Mouse (Mus musculus): Measurements from ENCODE around the gene Mef2d.
A peak's percentile ranks its signal among the peaks of the same experiment; 100 is the strongest.

The Mef2d gene

GRCm38 (mm10) chr3:88178986-88179385 lies 36.8 kb downstream of the Mef2d start:
- no peak for DNase-seq (ENCODE audit: low read depth, low spot score)

GRCm38 (mm10) chr3:88181374-88181773 lies 39.2 kb downstream of the Mef2d start:
- no peak for DNase-seq (ENCODE audit: low read depth, low spot score)

- peak; percentile 40 for DNase-seq (ENCODE audit: low read depth, low spot score)
These were observed 44.3 kb downstream of the Mef2d start for GRCm38 (mm10) chr3:88186424-88186823.

- DNase-seq (ENCODE audit: low read depth, low spot score), result no peak
These were observed 49.0 kb downstream of the Mef2d start for GRCm38 (mm10) chr3:88191146-88191545.

- DNase-seq (ENCODE audit: low read depth, low spot score), result peak; percentile 73
These were observed 49.8 kb downstream of the Mef2d start for GRCm38 (mm10) chr3:88191820-88192616.

- no peak for DNase-seq (ENCODE audit: low read depth, low spot score)
These were observed 55.8 kb downstream of the Mef2d start for GRCm38 (mm10) chr3:88197741-88198504.

- DNase-seq (ENCODE audit: low read depth, low spot score), result no peak
These were observed 56.4 kb downstream of the Mef2d start for GRCm38 (mm10) chr3:88198505-88199020.

GRCm38 (mm10) chr3:88199541-88200110 lies 57.5 kb downstream of the Mef2d start:
- DNase-seq (ENCODE audit: low read depth, low spot score), result no peak

- peak; percentile 52 for DNase-seq (ENCODE audit: low read depth, low spot score)
These were observed 58.2 kb downstream of the Mef2d start for GRCm38 (mm10) chr3:88200161-88200971.

GRCm38 (mm10) chr3:88200972-88201330 lies 58.8 kb downstream of the Mef2d start:
- peak; percentile 42 for DNase-seq (ENCODE audit: low read depth, low spot score)

- no peak for DNase-seq (ENCODE audit: low read depth, low spot score)
These were observed 59.5 kb downstream of the Mef2d start for GRCm38 (mm10) chr3:88201640-88202039.

GRCm38 (mm10) chr3:88202986-88203385 lies 60.8 kb downstream of the Mef2d start:
- no peak for DNase-seq (ENCODE audit: low read depth, low spot score)

GRCm38 (mm10) chr3:88203456-88203855 lies 61.3 kb downstream of the Mef2d start:
- no peak for DNase-seq (ENCODE audit: low read depth, low spot score)

- DNase-seq (ENCODE audit: low read depth, low spot score), result no peak
These were observed 62.0 kb downstream of the Mef2d start for GRCm38 (mm10) chr3:88203999-88204700.

GRCm38 (mm10) chr3:88204751-88205150 lies 62.6 kb downstream of the Mef2d start:
- no peak for DNase-seq (ENCODE audit: low read depth, low spot score)

GRCm38 (mm10) chr3:88205176-88205562 lies 63.0 kb downstream of the Mef2d start:
- DNase-seq (ENCODE audit: low read depth, low spot score), result no peak

- no peak for DNase-seq (ENCODE audit: low read depth, low spot score)
These were observed 63.7 kb downstream of the Mef2d start for GRCm38 (mm10) chr3:88205563-88206491.

- no peak for DNase-seq (ENCODE audit: low read depth, low spot score)
These were observed 64.3 kb downstream of the Mef2d start for GRCm38 (mm10) chr3:88206500-88206899.

GRCm38 (mm10) chr3:88206901-88207371 lies 64.8 kb downstream of the Mef2d start:
- DNase-seq (ENCODE audit: low read depth, low spot score), result no peak
